ENCODE assay signal across 7 mouse cellular contexts in the genomic region with DNA sequence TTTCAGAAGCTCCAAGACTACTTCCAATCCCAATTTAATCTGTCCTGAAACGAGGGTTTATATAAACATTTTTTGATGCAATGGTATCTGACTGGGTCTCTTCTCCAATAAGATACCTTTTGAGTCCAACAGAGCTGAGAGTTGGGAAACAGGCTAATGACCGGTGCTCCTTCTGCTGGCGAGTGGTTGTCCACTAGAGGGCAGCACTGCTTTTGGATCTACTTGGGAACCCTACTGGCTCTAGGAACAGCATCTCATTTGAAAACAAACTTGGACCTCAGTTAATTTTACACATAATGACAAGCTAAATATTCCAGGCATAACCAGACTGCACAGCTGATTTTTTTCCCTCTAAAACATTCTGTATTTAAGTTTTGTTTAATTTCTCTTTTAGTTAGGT.
DNase-seq lines count a peak whose midpoint lies in the region; ATAC-seq lines count a peak whose summit lies in the region.

No protein-coding gene starts in this region.

- H3K4me2 ChIP-seq in forebrain, embryonic 14.5 days (ENCODE audit: low read length), result no peak overlapping the region

- peaks cover 8% of the 10 kb centered on the region for H3K27me3 ChIP-seq in forebrain, embryonic 14.5 days (replicated peaks; ENCODE audit: control insufficient read depth, insufficient read depth, low read length)

- H3K4me3 ChIP-seq in forebrain, embryonic 14.5 days (ENCODE audit: low read depth, low read length), result no peak overlapping the region

- H3K27ac ChIP-seq in forebrain, embryonic 14.5 days (ENCODE audit: low read depth, low read length), result no peak overlapping the region

- WGBS in forebrain, embryonic 14.5 days, result 0% methylated on average over 3 of the region's 3 CpGs

- peak; percentile 77 for DNase-seq in R1 (ENCODE audit: low read depth, low spot score)
- DNase-seq in forebrain, embryonic 14.5 days (ENCODE audit: low spot score), result peak; percentile 92
- DNase-seq in heart, postnatal 4 days, result peak; percentile 88
- DNase-seq in layer of hippocampus, adult 8-10 months (ENCODE audit: low spot score in 2 of 2), result peak; percentile 66 to 86
- peak; percentile 73 to 75 for DNase-seq in right cerebral cortex, postnatal 36 days (ENCODE audit: low spot score in 2 of 2)

- H3K9ac ChIP-seq in forebrain, embryonic 14.5 days (ENCODE audit: low read length), result no peak overlapping the region

- peaks cover 21% of the 10 kb centered on the region for H3K4me1 ChIP-seq in forebrain, embryonic 14.5 days (ENCODE audit: control insufficient read depth, insufficient read depth, low read length)

- H3K9me3 ChIP-seq in forebrain, embryonic 14.5 days (replicated peaks; ENCODE audit: control insufficient read depth, low read length), result no peaks in the 10 kb centered on the region

- ATAC-seq in cerebellum, adult (ENCODE audit: insufficient number of reproducible peaks, low FRiP score, low TSS enrichment), result peak; percentile 91
- ATAC-seq in forebrain, embryonic 14.5 days, result peak; percentile 70; the same call in 1 of the 2 replicates
- ATAC-seq in megakaryocyte, adult 5-6 weeks (ENCODE audit: poor library complexity, severe bottlenecking), result peak; percentile 84

- no peaks in the 10 kb centered on the region for H3K36me3 ChIP-seq in forebrain, embryonic 14.5 days (ENCODE audit: control insufficient read depth, insufficient read depth, low read length)
